Mouse (Mus musculus): ENCODE data around the gene Psmb8. TPM values are rescaled to one million over a fixed set of nuclear protein-coding genes. Genes with fewer than 3 reads are reported as not detected.

The Psmb8 gene
- polyA plus RNA-seq, 1 experiment from 2014 or later: 1.5 TPM

- Histone ChIP-seq H3K4me2 (peak within 1 kb of the TSS; percentile 81), H3K27ac (ENCODE audit: low read depth, low read length) (no peak within 1 kb of the TSS), H3K36me3 (ENCODE audit: control insufficient read depth, insufficient read depth, low read length) (no peaks in the 10 kb centered on the region), H3K27me3 (ENCODE audit: control insufficient read depth, insufficient read depth, low read length) (peaks cover 76% of the 10 kb centered on the region), H3K4me1 (ENCODE audit: control insufficient read depth, insufficient read depth, low read length) (peaks cover 7% of the 10 kb centered on the region; the same call in 1 of the 2 replicates), H3K9ac (ENCODE audit: low read depth, low read length) (peak within 1 kb of the TSS; percentile 60), H3K4me3 (ENCODE audit: low read depth, low read length) (peak within 1 kb of the TSS; percentile 44), H3K9me3 (replicated peaks; ENCODE audit: control insufficient read depth, low read length) (no peaks in the 10 kb centered on the region)
- peak; percentile 77 for ATAC-seq (replicated peaks; ENCODE audit: insufficient number of reproducible peaks, low FRiP score, low TSS enrichment)
- under 1% methylated on average over 46 of the region's 46 CpGs for WGBS (ENCODE audit: insufficient replicate concordance)
These were observed 10.1 kb upstream of the Psmb8 start, which contains the start of the genes Tap1 and Psmb9 for GRCm38 (mm10) chr17:34187261-34187916. Gene Tap1 (plus strand): TSS chr17:34187553. Gene Psmb9 (minus strand): TSS chr17:34187764.

GRCm38 (mm10) chr17:34188010-34188409, 9.5 kb upstream of the Psmb8 start:
- H3K4me1 ChIP-seq (ENCODE audit: control insufficient read depth, insufficient read depth, low read length): peaks cover 7% of the 10 kb centered on the region; the same call in 1 of the 2 replicates
- ATAC-seq (replicated peaks; ENCODE audit: insufficient number of reproducible peaks, low FRiP score, low TSS enrichment): no peak; the same call in 1 of the 2 replicates
- H3K4me2 ChIP-seq: peak overlapping the region; percentile 81
- no peaks in the 10 kb centered on the region for H3K36me3 ChIP-seq (ENCODE audit: control insufficient read depth, insufficient read depth, low read length)
- no peaks in the 10 kb centered on the region for H3K9me3 ChIP-seq (replicated peaks; ENCODE audit: control insufficient read depth, low read length)
- H3K27ac ChIP-seq (ENCODE audit: low read depth, low read length): no peak overlapping the region
- H3K27me3 ChIP-seq (ENCODE audit: control insufficient read depth, insufficient read depth, low read length): peaks cover 78% of the 10 kb centered on the region
- peak overlapping the region; percentile 60 for H3K9ac ChIP-seq (ENCODE audit: low read depth, low read length)
- 5% methylated on average over 20 of the region's 20 CpGs for WGBS (ENCODE audit: insufficient replicate concordance)
- H3K4me3 ChIP-seq (ENCODE audit: low read depth, low read length): peak overlapping the region; percentile 44

GRCm38 (mm10) chr17:34188986-34189385, 8.5 kb upstream of the Psmb8 start:
- ATAC-seq (replicated peaks; ENCODE audit: insufficient number of reproducible peaks, low FRiP score, low TSS enrichment): no peak
- Histone ChIP-seq H3K9ac (ENCODE audit: low read depth, low read length) (no peak overlapping the region), H3K9me3 (replicated peaks; ENCODE audit: control insufficient read depth, low read length) (no peaks in the 10 kb centered on the region), H3K27me3 (ENCODE audit: control insufficient read depth, insufficient read depth, low read length) (peaks cover 76% of the 10 kb centered on the region), H3K4me3 (ENCODE audit: low read depth, low read length) (no peak overlapping the region), H3K4me1 (ENCODE audit: control insufficient read depth, insufficient read depth, low read length) (peaks cover 7% of the 10 kb centered on the region; the same call in 1 of the 2 replicates), H3K27ac (ENCODE audit: low read depth, low read length) (no peak overlapping the region), H3K4me2 (no peak overlapping the region), H3K36me3 (ENCODE audit: control insufficient read depth, insufficient read depth, low read length) (no peaks in the 10 kb centered on the region)
- 52% methylated on average over 6 of the region's 6 CpGs for WGBS (ENCODE audit: insufficient replicate concordance)

GRCm38 (mm10) chr17:34192852-34193251, 4.7 kb upstream of the Psmb8 start:
- Histone ChIP-seq H3K36me3 (ENCODE audit: control insufficient read depth, insufficient read depth, low read length) (no peaks in the 10 kb centered on the region), H3K4me1 (ENCODE audit: control insufficient read depth, insufficient read depth, low read length) (peaks cover 5% of the 10 kb centered on the region; the same call in 1 of the 2 replicates), H3K4me2 (no peak overlapping the region), H3K4me3 (ENCODE audit: low read depth, low read length) (no peak overlapping the region), H3K9me3 (replicated peaks; ENCODE audit: control insufficient read depth, low read length) (no peaks in the 10 kb centered on the region), H3K27me3 (ENCODE audit: control insufficient read depth, insufficient read depth, low read length) (peaks cover 89% of the 10 kb centered on the region), H3K27ac (ENCODE audit: low read depth, low read length) (no peak overlapping the region), H3K9ac (ENCODE audit: low read depth, low read length) (no peak overlapping the region)
- ATAC-seq (replicated peaks; ENCODE audit: insufficient number of reproducible peaks, low FRiP score, low TSS enrichment): no peak
- 19% methylated on average over 16 of the region's 16 CpGs for WGBS (ENCODE audit: insufficient replicate concordance)

- no peak overlapping the region for H3K9ac ChIP-seq (ENCODE audit: low read depth, low read length)
- no peaks in the 10 kb centered on the region for H3K9me3 ChIP-seq (replicated peaks; ENCODE audit: control insufficient read depth, low read length)
- 38% methylated on average over 8 of the region's 8 CpGs for WGBS (ENCODE audit: insufficient replicate concordance)
- H3K4me1 ChIP-seq (ENCODE audit: control insufficient read depth, insufficient read depth, low read length): peaks cover 2% of the 10 kb centered on the region; the same call in 1 of the 2 replicates
- ATAC-seq (replicated peaks; ENCODE audit: insufficient number of reproducible peaks, low FRiP score, low TSS enrichment): no peak
- no peak overlapping the region for H3K4me3 ChIP-seq (ENCODE audit: low read depth, low read length)
- H3K27ac ChIP-seq (ENCODE audit: low read depth, low read length): no peak overlapping the region
- H3K27me3 ChIP-seq (ENCODE audit: control insufficient read depth, insufficient read depth, low read length): peaks cover 88% of the 10 kb centered on the region
- H3K36me3 ChIP-seq (ENCODE audit: control insufficient read depth, insufficient read depth, low read length): no peaks in the 10 kb centered on the region
- H3K4me2 ChIP-seq: no peak overlapping the region
These were observed 4.1 kb upstream of the Psmb8 start for GRCm38 (mm10) chr17:34193468-34193867.

- no peak for ATAC-seq (replicated peaks; ENCODE audit: insufficient number of reproducible peaks, low FRiP score, low TSS enrichment)
- Histone ChIP-seq H3K9me3 (replicated peaks; ENCODE audit: control insufficient read depth, low read length) (no peaks in the 10 kb centered on the region), H3K4me1 (ENCODE audit: control insufficient read depth, insufficient read depth, low read length) (peaks cover 2% of the 10 kb centered on the region; the same call in 1 of the 2 replicates), H3K4me3 (ENCODE audit: low read depth, low read length) (no peak overlapping the region), H3K4me2 (no peak overlapping the region), H3K36me3 (ENCODE audit: control insufficient read depth, insufficient read depth, low read length) (no peaks in the 10 kb centered on the region), H3K27me3 (ENCODE audit: control insufficient read depth, insufficient read depth, low read length) (peaks cover 89% of the 10 kb centered on the region), H3K27ac (ENCODE audit: low read depth, low read length) (no peak overlapping the region), H3K9ac (ENCODE audit: low read depth, low read length) (no peak overlapping the region)
- WGBS (ENCODE audit: insufficient replicate concordance): 76% methylated on average over 4 of the region's 4 CpGs
These were observed 2.8 kb upstream of the Psmb8 start for GRCm38 (mm10) chr17:34194723-34195122.

GRCm38 (mm10) chr17:34196491-34196890, 1.0 kb upstream of the Psmb8 start:
- H3K9ac ChIP-seq (ENCODE audit: low read depth, low read length): no peak overlapping the region
- 26% methylated on average over 12 of the region's 12 CpGs for WGBS (ENCODE audit: insufficient replicate concordance)
- no peak overlapping the region for H3K27ac ChIP-seq (ENCODE audit: low read depth, low read length)
- H3K4me3 ChIP-seq (ENCODE audit: low read depth, low read length): 0 out of 2 replicates have a peak overlapping the region, but pooled peaks have one; percentile 10
- H3K36me3 ChIP-seq (ENCODE audit: control insufficient read depth, insufficient read depth, low read length): no peaks in the 10 kb centered on the region
- H3K27me3 ChIP-seq (ENCODE audit: control insufficient read depth, insufficient read depth, low read length): peaks cover 94% of the 10 kb centered on the region
- no peaks in the 10 kb centered on the region for H3K9me3 ChIP-seq (replicated peaks; ENCODE audit: control insufficient read depth, low read length)
- peaks cover 2% of the 10 kb centered on the region; the same call in 1 of the 2 replicates for H3K4me1 ChIP-seq (ENCODE audit: control insufficient read depth, insufficient read depth, low read length)
- ATAC-seq (replicated peaks; ENCODE audit: insufficient number of reproducible peaks, low FRiP score, low TSS enrichment): no peak
- H3K4me2 ChIP-seq: no peak overlapping the region

GRCm38 (mm10) chr17:34197904-34198520, 491 bp downstream of the Psmb8 start:
- no peak overlapping the region for H3K27ac ChIP-seq (ENCODE audit: low read depth, low read length)
- peak overlapping the region; percentile 28 for H3K4me3 ChIP-seq (ENCODE audit: low read depth, low read length)
- no peak for ATAC-seq (replicated peaks; ENCODE audit: insufficient number of reproducible peaks, low FRiP score, low TSS enrichment)
- no peaks in the 10 kb centered on the region for H3K9me3 ChIP-seq (replicated peaks; ENCODE audit: control insufficient read depth, low read length)
- no peaks in the 10 kb centered on the region for H3K36me3 ChIP-seq (ENCODE audit: control insufficient read depth, insufficient read depth, low read length)
- H3K9ac ChIP-seq (ENCODE audit: low read depth, low read length): no peak overlapping the region
- H3K4me1 ChIP-seq (ENCODE audit: control insufficient read depth, insufficient read depth, low read length): peaks cover 2% of the 10 kb centered on the region; the same call in 1 of the 2 replicates
- H3K27me3 ChIP-seq (ENCODE audit: control insufficient read depth, insufficient read depth, low read length): peaks cover 80% of the 10 kb centered on the region
- WGBS (ENCODE audit: insufficient replicate concordance): 2% methylated on average over 32 of the region's 32 CpGs
- H3K4me2 ChIP-seq: peak overlapping the region; percentile 72

Measured in heart, embryonic 11.5 days (tissue).